Mouse (Mus musculus) forebrain, postnatal 0 days (tissue): ENCODE measurements around the gene Pla2g4e. TPM values are rescaled to one million over a fixed set of nuclear protein-coding genes. Genes with fewer than 3 reads are reported as not detected.

Source experiments
- ATAC-seq: fragments of 200-750 bp; cut with Nextera tagmentation; 2 replicates; pipeline ENCODE4 v1.8.0; 2017; ENCODE audit warnings: mild to moderate bottlenecking, moderate library complexity
- DNase-seq: peaks from one replicate; pipeline ENCODE4 v3.0.0-alpha.2; 2015
- H3K27ac ChIP-seq: fragments of 300-500 bp; sonication (generic); 2 replicates; pipeline ENCODE4 v1.5.1; 2014; ENCODE audit warnings: low read depth, mild to moderate bottlenecking, antibody characterized with exemption, low read length, moderate library complexity, mixed read lengths
- H3K27me3 ChIP-seq: fragments of 300-500 bp; sonication (generic); 2 replicates; pipeline ENCODE4 v1.6.1; 2014; ENCODE audit warnings: mild to moderate bottlenecking, low read length, mixed read lengths; ENCODE audit not compliant: insufficient read depth
- H3K36me3 ChIP-seq: fragments of 300-500 bp; sonication (generic); 2 replicates; pipeline ENCODE4 v1.6.1; 2014; ENCODE audit warnings: mild to moderate bottlenecking, moderate library complexity; ENCODE audit not compliant: insufficient read depth
- H3K4me1 ChIP-seq: fragments of 300-500 bp; sonication (generic); 2 replicates; pipeline ENCODE4 v1.6.1; 2014; ENCODE audit warnings: antibody characterized with exemption; ENCODE audit not compliant: insufficient read depth
- H3K4me2 ChIP-seq: fragments of 300-500 bp; sonication (generic); 2 replicates; pipeline ENCODE4 v1.6.1; 2014; ENCODE audit warnings: low read depth, mild to moderate bottlenecking, moderate library complexity
- H3K4me3 ChIP-seq: fragments of 300-500 bp; sonication (generic); 2 replicates; pipeline ENCODE4 v1.5.1; 2014; ENCODE audit warnings: low read depth, low read length, mixed read lengths
- H3K9ac ChIP-seq: fragments of 300-500 bp; sonication (generic); 2 replicates; pipeline ENCODE4 v1.6.1; 2014; ENCODE audit warnings: mild to moderate bottlenecking
- H3K9me3 ChIP-seq: fragments of 300-500 bp; sonication (generic); 2 replicates; pipeline ENCODE4 v1.6.1; 2016; ENCODE audit warnings: low read length
- CTCF ChIP-seq: sonication (generic); IDR thresholded peaks from 2 replicates; pipeline ENCODE4 v1.5.1; 2016; ENCODE audit warnings: antibody characterized with exemption, control low read depth, low read depth
- WGBS: fragments of 180-500 bp; shearing (Covaris S2); extraction: QIAGEN DNeasy Blood & Tissue Kit; methylation state at CpG from one replicate; pipeline ENCODE4 v1.1.7; 2014; 5-methylcytosine and 5-hydroxymethylcytosine counted together
- polyA plus RNA-seq: library from polyadenylated mRNA; unstranded; fragments of >200 nt; fragmentation: Nextera tagmentation; extraction: Ambion mirVana; gene quantifications from 2 replicates; pipeline ENCODE4 v1.2.1, GENCODE M21; 2015
- total RNA-seq: library from RNA; depleted of rRNA; stranded (reverse); fragments of >200 nt; gene quantifications from 2 replicates; pipeline ENCODE4 v1.2.3, GENCODE M21; 2014

The Pla2g4e gene
- total and polyA plus RNA-seq, 2 experiments from 2014 or later, result 6.6 to 13.1 TPM

DNA sequence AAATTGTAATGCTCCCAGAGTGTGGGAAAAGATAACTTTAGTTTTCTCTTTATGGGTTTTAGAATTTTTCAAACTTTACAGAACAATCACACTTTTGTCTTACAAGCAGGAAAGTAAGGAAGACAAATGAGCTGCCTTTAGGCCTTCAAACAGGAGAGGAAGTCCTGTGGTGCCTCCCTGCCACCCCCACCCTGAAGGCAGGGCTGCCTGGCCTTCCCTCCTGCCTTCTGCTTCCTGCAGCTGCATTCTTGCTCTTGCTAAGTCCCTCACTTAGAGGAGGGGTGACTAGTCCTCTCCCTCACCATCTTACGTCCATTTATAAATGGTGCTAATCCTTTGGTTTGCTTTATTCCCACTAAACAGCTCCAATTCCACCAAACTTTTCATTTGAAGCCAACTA lies 86.3 kb downstream of the Pla2g4e start:
- WGBS, result 27% methylated on average over 1 of the region's 1 CpGs
- Histone ChIP-seq H3K4me3 (no peak overlapping the region), H3K36me3 (no peaks in the 10 kb centered on the region), H3K4me2 (no peak overlapping the region), H3K9me3 (no peaks in the 10 kb centered on the region), H3K4me1 (peaks cover 3% of the 10 kb centered on the region; the same call in 1 of the 2 replicates), H3K27me3 (no peaks in the 10 kb centered on the region; the same call in 1 of the 2 replicates), H3K27ac (no peak overlapping the region), H3K9ac (no peak overlapping the region)
- no peak for DNase-seq
- TF ChIP-seq CTCF, result no peak
- no peak for ATAC-seq

DNA sequence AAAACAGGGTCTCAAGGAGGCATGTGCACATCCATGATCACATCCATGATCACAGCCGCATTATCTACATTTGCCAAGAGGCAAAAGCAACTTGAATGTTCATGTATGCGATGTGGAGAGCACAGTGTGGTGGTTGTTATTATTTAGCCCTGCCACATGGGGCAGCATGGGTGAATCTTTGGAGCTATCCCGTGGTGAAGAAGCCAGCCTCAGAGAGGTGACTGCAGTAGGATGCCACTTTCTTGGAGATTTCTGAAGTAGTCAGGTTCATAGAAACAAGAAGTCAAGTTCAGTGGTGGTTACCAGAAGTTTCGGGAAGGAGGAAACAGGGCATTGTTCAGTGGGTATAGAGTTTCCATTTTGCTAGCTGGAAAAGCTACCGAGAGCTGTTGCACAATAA lies 87.1 kb downstream of the Pla2g4e start:
- H3K9ac ChIP-seq, result no peak overlapping the region
- no peak for DNase-seq
- peak; percentile 15; the same call in 1 of the 2 replicates for TF ChIP-seq CTCF
- H3K9me3 ChIP-seq, result no peaks in the 10 kb centered on the region
- no peak overlapping the region for H3K4me3 ChIP-seq
- no peaks in the 10 kb centered on the region for H3K36me3 ChIP-seq
- ATAC-seq, result no peak
- WGBS, result 58% methylated on average over 5 of the region's 5 CpGs
- H3K27ac ChIP-seq, result no peak overlapping the region
- peaks cover 3% of the 10 kb centered on the region; the same call in 1 of the 2 replicates for H3K4me1 ChIP-seq
- no peak overlapping the region for H3K4me2 ChIP-seq
- H3K27me3 ChIP-seq, result no peaks in the 10 kb centered on the region; the same call in 1 of the 2 replicates

DNA sequence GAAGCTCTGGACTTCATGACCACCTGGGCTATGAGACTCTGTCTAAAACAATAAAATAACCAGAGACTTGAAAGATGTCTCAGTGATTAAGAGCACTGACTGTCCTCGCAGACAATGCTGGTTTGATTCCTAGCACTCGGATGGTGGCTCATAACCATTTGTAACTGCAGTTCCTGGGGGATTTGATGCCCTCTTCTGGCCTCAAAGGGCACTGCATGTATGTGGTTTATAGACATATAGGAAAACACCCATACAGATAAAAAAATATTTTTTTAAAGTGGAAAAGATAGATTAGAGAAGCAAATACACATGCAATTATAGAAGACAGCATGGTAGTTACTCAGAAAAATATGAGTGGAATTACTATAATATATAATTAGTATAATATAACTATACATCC lies 87.5 kb downstream of the Pla2g4e start:
- no peak overlapping the region for H3K9ac ChIP-seq
- no peak for DNase-seq
- no peaks in the 10 kb centered on the region for H3K36me3 ChIP-seq
- WGBS, result 70% methylated on average over 2 of the region's 2 CpGs
- no peak overlapping the region for H3K4me3 ChIP-seq
- no peaks in the 10 kb centered on the region for H3K9me3 ChIP-seq
- H3K27me3 ChIP-seq, result no peaks in the 10 kb centered on the region; the same call in 1 of the 2 replicates
- H3K27ac ChIP-seq, result no peak overlapping the region
- peaks cover 3% of the 10 kb centered on the region; the same call in 1 of the 2 replicates for H3K4me1 ChIP-seq
- 0 out of 2 replicates have a peak, but pooled peaks have one; percentile 14 for TF ChIP-seq CTCF
- ATAC-seq, result no peak
- no peak overlapping the region for H3K4me2 ChIP-seq

DNA sequence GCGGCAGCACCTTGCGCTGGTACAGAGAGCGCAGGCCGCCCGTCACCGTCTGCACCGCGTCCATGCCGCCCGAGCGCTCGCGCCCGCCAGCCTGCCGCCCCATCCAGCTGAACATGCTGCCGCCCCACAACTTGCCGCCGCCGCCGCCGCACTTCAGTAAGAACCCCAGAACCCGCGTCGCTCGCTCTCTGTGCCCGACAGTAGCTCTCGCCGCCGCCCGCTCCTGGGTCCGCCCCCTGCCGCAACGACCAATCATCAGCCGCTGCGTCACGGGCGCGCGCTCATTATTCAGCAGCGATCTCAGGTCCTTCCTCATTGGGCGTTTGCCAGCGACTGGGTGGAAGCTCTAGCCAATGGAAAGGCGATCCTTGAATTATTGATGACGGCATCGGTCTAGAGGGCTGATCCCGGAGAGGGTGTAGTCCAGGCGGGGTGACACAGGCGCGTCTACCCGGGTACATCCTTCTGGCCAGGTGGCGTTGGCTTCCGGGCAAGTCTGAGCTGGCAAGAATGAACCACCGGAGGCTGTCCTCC lies 90.7 kb downstream of the Pla2g4e start, which contains the start of gene Ehd4:
TSS of gene Ehd4 (minus strand) at position 246 of the 534 bp plus-strand sequence.
- no peaks in the 10 kb centered on the region for H3K9me3 ChIP-seq
- no peak within 1 kb of the TSS for H3K27ac ChIP-seq
- ATAC-seq, result peak; percentile 98
- H3K36me3 ChIP-seq, result no peaks in the 10 kb centered on the region
- peaks cover 3% of the 10 kb centered on the region; the same call in 1 of the 2 replicates for H3K4me1 ChIP-seq
- WGBS, result under 1% methylated on average over 53 of the region's 53 CpGs
- H3K4me3 ChIP-seq, result peak within 1 kb of the TSS; percentile 62
- DNase-seq, result peak; percentile 98
- TF ChIP-seq CTCF, result no peak
- H3K9ac ChIP-seq, result peak within 1 kb of the TSS; percentile 52
- peak within 1 kb of the TSS; percentile 96 for H3K4me2 ChIP-seq
- H3K27me3 ChIP-seq, result no peaks in the 10 kb centered on the region; the same call in 1 of the 2 replicates

DNA sequence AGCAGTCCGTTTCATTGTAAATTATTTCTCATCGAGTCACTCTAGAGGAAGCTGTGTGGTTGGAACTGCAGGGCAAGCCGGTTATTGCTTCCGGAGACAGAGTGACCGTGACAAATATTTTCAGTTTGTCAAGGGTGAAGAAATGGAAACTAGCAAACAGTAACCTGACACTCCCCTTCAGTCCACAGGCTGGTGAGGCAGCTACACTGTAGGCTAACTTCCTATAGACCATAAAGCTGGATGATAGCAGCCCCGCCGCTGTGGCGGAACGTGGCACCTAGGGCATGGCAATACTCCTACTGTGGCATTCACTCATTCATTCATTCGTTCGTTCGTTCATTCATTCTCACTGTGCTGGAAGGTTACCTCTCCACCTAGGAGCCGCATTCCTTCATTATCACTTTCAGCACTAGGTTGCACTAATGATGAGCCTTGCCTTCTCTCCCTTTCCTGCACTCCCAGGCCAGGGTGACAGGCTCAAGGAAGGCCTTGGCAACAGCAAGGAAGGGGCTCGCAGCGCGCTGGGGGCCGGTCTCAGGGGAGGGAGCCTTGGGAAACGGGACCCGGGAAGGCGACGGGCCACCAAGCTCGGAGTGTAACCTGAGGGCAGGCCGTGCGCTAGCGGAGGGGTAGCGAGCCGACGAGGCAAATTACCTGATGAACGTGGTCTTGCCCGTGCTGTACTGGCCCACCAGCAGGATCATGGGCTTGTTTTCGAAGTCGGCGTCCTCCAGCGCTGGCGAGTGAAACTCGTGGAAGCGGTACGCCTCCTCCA lies 91.4 kb downstream of the Pla2g4e start:
- Histone ChIP-seq H3K9me3 (no peaks in the 10 kb centered on the region), H3K9ac (peak overlapping the region; percentile 52), H3K4me1 (peaks cover 3% of the 10 kb centered on the region; the same call in 1 of the 2 replicates), H3K36me3 (no peaks in the 10 kb centered on the region), H3K4me2 (peak overlapping the region; percentile 96), H3K27me3 (no peaks in the 10 kb centered on the region; the same call in 1 of the 2 replicates), H3K4me3 (peak overlapping the region; percentile 62), H3K27ac (no peak overlapping the region)
- ATAC-seq (peak; percentile 2; the same call in 1 of the 2 replicates), DNase-seq (no peak)
- 5% methylated on average over 38 of the region's 38 CpGs for WGBS
- TF ChIP-seq CTCF, result no peak

DNA sequence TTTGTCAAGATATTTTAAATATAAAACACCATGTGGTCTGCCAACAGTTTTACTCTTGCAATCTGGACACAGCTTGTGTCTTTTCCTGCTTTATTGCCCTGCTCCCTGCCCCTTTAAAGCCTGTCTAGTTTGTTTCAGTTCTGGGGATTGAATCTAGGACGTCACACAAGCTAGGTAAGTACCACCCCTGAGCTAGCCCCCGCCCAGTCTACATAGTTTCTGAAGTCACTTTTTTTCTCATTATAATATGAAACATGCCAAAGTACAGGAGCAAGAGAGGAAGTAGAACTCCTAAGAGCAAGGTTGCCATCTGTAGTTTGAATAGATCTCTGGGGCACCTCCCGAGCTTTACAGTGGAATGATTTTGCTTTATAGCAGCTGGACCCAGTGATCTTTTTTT lies 94.6 kb downstream of the Pla2g4e start:
- 77% methylated on average over 3 of the region's 3 CpGs for WGBS

DNA sequence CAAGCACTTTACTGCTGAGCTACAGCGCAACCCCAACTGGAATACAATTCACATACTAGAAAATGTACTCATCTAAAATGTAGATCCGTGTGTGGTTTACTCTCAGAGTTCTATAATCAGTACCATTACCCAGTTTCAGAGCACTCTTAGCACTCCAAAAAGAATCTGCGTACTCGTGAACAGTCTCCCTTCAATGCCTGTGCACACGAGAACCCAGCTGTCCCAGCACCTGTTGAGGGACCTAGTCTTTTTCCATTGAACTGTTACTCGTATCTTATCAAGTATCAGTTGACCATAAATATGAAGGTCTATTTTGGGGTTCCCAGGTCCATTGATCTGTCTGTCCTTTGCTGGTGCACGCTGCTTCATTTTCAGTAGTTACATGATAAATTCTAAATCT lies 95.5 kb downstream of the Pla2g4e start:
- H3K4me1 ChIP-seq, result peaks cover under 1% of the 10 kb centered on the region; the same call in 1 of the 2 replicates
- H3K4me2 ChIP-seq, result no peak overlapping the region
- H3K9ac ChIP-seq, result no peak overlapping the region
- H3K36me3 ChIP-seq, result no peaks in the 10 kb centered on the region
- 87% methylated on average over 7 of the region's 7 CpGs for WGBS
- no peak overlapping the region for H3K4me3 ChIP-seq
- no peak overlapping the region for H3K27ac ChIP-seq
- TF ChIP-seq CTCF, result no peak
- no peak for DNase-seq
- no peaks in the 10 kb centered on the region for H3K9me3 ChIP-seq
- H3K27me3 ChIP-seq, result no peaks in the 10 kb centered on the region; the same call in 1 of the 2 replicates
- no peak for ATAC-seq

More for the DNA sequence above, 94.6 kb downstream of the Pla2g4e start:
- no peak overlapping the region for H3K9ac ChIP-seq
- TF ChIP-seq CTCF, result no peak
- H3K4me2 ChIP-seq, result no peak overlapping the region
- ATAC-seq (no peak), DNase-seq (no peak)
- no peaks in the 10 kb centered on the region; the same call in 1 of the 2 replicates for H3K27me3 ChIP-seq
- H3K36me3 ChIP-seq, result no peaks in the 10 kb centered on the region
- no peak overlapping the region for H3K27ac ChIP-seq
- no peak overlapping the region for H3K4me3 ChIP-seq
- H3K9me3 ChIP-seq, result no peaks in the 10 kb centered on the region
- H3K4me1 ChIP-seq, result peaks cover 3% of the 10 kb centered on the region; the same call in 1 of the 2 replicates
